Mouse (Mus musculus): ENCODE data around the gene Olfr711. TPM values are rescaled to one million over a fixed set of nuclear protein-coding genes. Genes with fewer than 3 reads are reported as not detected.

Olfr711 gene
- polyA plus RNA-seq (2012; rRNA removed): not detected in 2 replicates

DNA sequence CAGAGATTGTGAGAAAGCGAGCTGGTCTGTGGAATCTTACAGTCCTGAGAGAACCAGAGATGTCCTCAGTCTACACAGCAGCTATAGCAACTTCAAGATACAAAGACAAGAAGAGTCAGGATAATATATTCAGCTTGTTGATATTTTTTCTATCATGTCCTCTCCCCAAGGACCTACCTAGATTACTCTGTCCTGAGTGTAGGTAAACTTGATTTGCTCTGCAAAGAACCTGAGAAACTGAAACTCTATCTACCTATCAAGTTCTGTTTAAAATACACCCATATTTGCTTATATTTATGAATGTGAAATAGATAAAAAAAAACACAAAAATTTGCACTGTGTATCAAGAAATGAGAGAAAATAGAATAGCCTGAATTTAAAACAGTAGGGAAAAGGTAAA lies at the start of gene Olfr711:
TSS of gene Olfr711 (minus strand) at position 101 of the 400 bp plus-strand sequence.

GRCm38 (mm10) chr7:107005972-107006371 lies 30.7 kb upstream of the Olfr711 start, which contains the start of gene Olfr2:
Gene Olfr2 (minus strand): TSS chr7:107006072.

DNA sequence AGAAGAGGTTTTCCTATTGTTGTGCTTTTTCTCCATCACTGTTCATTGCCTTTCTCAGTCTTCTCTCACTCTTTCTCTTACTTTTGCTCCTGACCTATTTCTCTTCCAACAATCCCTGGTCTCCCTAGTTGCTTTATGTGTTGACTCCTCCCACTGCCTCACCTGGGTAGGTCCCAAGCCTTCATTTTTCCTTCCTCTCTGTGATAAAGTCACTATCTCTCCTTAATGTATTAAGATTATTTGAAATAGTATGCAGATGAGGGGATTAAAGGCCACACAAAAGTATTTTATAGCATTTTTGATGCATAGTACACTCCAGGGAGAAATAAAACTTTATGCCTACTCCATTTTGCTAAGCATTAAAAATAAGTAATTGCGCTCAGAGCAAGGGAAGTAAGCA lies 11.4 kb downstream of the Olfr711 start, which contains the start of gene Olfr6:
TSS of gene Olfr6 (minus strand) at position 101 of the 400 bp plus-strand sequence.

DNA sequence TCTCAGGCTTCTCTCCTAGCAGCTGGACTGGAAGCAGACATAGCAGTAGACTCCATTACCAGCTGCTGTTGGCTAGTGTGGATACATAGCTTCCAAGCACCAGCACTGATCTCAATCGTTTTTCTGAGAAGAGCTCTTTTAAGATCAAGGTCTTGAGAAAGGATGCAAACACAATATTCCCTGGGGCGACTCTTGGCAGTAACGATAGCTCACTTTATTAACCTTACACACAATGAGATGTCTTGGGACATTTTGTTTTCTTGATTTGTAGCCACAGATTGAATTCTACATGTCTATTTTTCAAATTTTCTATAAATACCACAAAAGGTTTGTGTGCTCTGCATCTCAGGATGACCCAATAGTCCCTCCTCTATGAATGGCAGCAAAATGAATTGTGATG lies 27.0 kb downstream of the Olfr711 start, which contains the start of gene Olfr710:
TSS of gene Olfr710 (minus strand) at position 101 of the 400 bp plus-strand sequence.

GRCm38 (mm10) chr7:106932119-106932518 lies 43.1 kb downstream of the Olfr711 start, which contains the start of gene Olfr709-ps1:
Gene Olfr709-ps1 (minus strand): TSS chr7:106932219.

Other genes starting within 250 kb of the Olfr711 start
- gene Olfr697, start 233.0 kb downstream of the Olfr711 start, polyA plus RNA-seq (2012; rRNA removed): not detected in 2 replicates
- not detected in 2 replicates for gene Olfr698, start 220.1 kb downstream of the Olfr711 start, polyA plus RNA-seq (2012; rRNA removed)
- gene Olfr699, start 182.3 kb downstream of the Olfr711 start, polyA plus RNA-seq (2012; rRNA removed): not detected in 2 replicates
- not detected in 2 replicates for gene Olfr700, start 166.6 kb downstream of the Olfr711 start, polyA plus RNA-seq (2012; rRNA removed)
- 0.15 TPM in 1 of 2 replicates, not detected in the other for gene Olfr701, start 161.3 kb downstream of the Olfr711 start, polyA plus RNA-seq (2012; rRNA removed)
- not detected in 2 replicates for gene Olfr702, start 141.6 kb downstream of the Olfr711 start, polyA plus RNA-seq (2012; rRNA removed)
- not detected in 2 replicates for gene Olfr703, start 132.1 kb downstream of the Olfr711 start, polyA plus RNA-seq (2012; rRNA removed)
- gene Olfr704, start 112.3 kb downstream of the Olfr711 start, polyA plus RNA-seq (2012; rRNA removed): not detected in 2 replicates
- not detected in 2 replicates for gene Olfr705, start 98.6 kb downstream of the Olfr711 start, polyA plus RNA-seq (2012; rRNA removed)
- not detected in 2 replicates for gene Olfr706, start 87.3 kb downstream of the Olfr711 start, polyA plus RNA-seq (2012; rRNA removed)
- gene Olfr707, start 74.2 kb downstream of the Olfr711 start, polyA plus RNA-seq (2012; rRNA removed): not detected in 2 replicates
- gene Olfr1532-ps1, start 67.5 kb downstream of the Olfr711 start, polyA plus RNA-seq (2012; rRNA removed): not detected in 2 replicates
- not detected in 2 replicates for gene Olfr709-ps1, start 43.2 kb downstream of the Olfr711 start, polyA plus RNA-seq (2012; rRNA removed)
- not detected in 2 replicates for gene Olfr710, start 27.1 kb downstream of the Olfr711 start, polyA plus RNA-seq (2012; rRNA removed)
- gene Olfr6, start 11.5 kb downstream of the Olfr711 start, polyA plus RNA-seq (2012; rRNA removed): not detected in 2 replicates
- not detected in 2 replicates for gene Olfr2, start 30.6 kb upstream of the Olfr711 start, polyA plus RNA-seq (2012; rRNA removed)
- gene Olfr713, start 55.7 kb upstream of the Olfr711 start, polyA plus RNA-seq (2012; rRNA removed): not detected in 2 replicates
- gene Olfr714, start 95.5 kb upstream of the Olfr711 start, polyA plus RNA-seq (2012; rRNA removed): not detected in 2 replicates
- gene Olfr17, start 117.8 kb upstream of the Olfr711 start, polyA plus RNA-seq (2012; rRNA removed): not detected in 2 replicates
- not detected in 2 replicates for gene Olfr715b, start 134.9 kb upstream of the Olfr711 start, polyA plus RNA-seq (2012; rRNA removed)
- gene Olfr715, start 155.6 kb upstream of the Olfr711 start, polyA plus RNA-seq (2012; rRNA removed): not detected in 2 replicates
- gene Olfr716, start 162.9 kb upstream of the Olfr711 start, polyA plus RNA-seq (2012; rRNA removed): not detected in 2 replicates
- 10.1 and 13.2 TPM in 2 replicates for gene Nlrp14, start 191.5 kb upstream of the Olfr711 start, polyA plus RNA-seq (2012; rRNA removed)
- gene Rbmxl2, start 234.0 kb upstream of the Olfr711 start, polyA plus RNA-seq (2012; rRNA removed): 0.47 and 1.9 TPM in 2 replicates